Mouse (Mus musculus) liver, embryonic 11.5 days (tissue): ENCODE data around the gene Celf5. TPM values are rescaled to one million over a fixed set of nuclear protein-coding genes. Genes with fewer than 3 reads are reported as not detected.
A peak's percentile ranks its signal among the peaks of the same experiment; 100 is the strongest.

Experiments
- ATAC-seq: fragments of 200-750 bp; cut with Nextera tagmentation; replicated peaks from 2 replicates; pipeline ENCODE4 v1.8.0; 2017; ENCODE audit warnings: moderate number of reproducible peaks, mild to moderate bottlenecking, moderate TSS enrichment, moderate library complexity; ENCODE audit not compliant: low FRiP score
- DNase-seq: peaks from one replicate; pipeline ENCODE4 v3.0.0-alpha.2; 2017; ENCODE audit warnings: low spot score
- H3K27ac ChIP-seq: fragments of 300-500 bp; sonication (generic); 2 replicates; pipeline ENCODE4 v1.5.1; 2014; ENCODE audit warnings: mild to moderate bottlenecking, low read depth, low read length, control low read depth
- H3K27me3 ChIP-seq: fragments of 300-500 bp; sonication (generic); replicated peaks from 2 replicates; pipeline ENCODE4 v1.6.1; 2014; ENCODE audit warnings: low read length, mixed read lengths; ENCODE audit not compliant: control insufficient read depth, insufficient read depth
- H3K36me3 ChIP-seq: fragments of 300-500 bp; sonication (generic); 2 replicates; pipeline ENCODE4 v1.6.1; 2014; ENCODE audit warnings: mild to moderate bottlenecking, low read length, moderate library complexity, mixed read lengths; ENCODE audit not compliant: control insufficient read depth, insufficient read depth
- H3K4me1 ChIP-seq: fragments of 300-500 bp; sonication (generic); replicated peaks from 2 replicates; pipeline ENCODE4 v1.6.1; 2014; ENCODE audit warnings: low read length, mixed read lengths; ENCODE audit not compliant: control insufficient read depth, insufficient read depth
- H3K4me2 ChIP-seq: fragments of 300-500 bp; sonication (generic); 2 replicates; pipeline ENCODE4 v1.6.1; 2014; ENCODE audit warnings: mild to moderate bottlenecking, control low read depth, moderate library complexity
- H3K4me3 ChIP-seq: fragments of 300-500 bp; sonication (generic); 2 replicates; pipeline ENCODE4 v1.5.1; 2014; ENCODE audit warnings: low read depth, low read length, control low read depth
- H3K9ac ChIP-seq: fragments of 300-500 bp; sonication (generic); 2 replicates; pipeline ENCODE4 v1.6.1; 2014; ENCODE audit warnings: low read depth, low read length, control low read depth
- H3K9me3 ChIP-seq: fragments of 300-500 bp; sonication (generic); 2 replicates; pipeline ENCODE4 v1.6.1; 2016; ENCODE audit warnings: low read length, inconsistent platforms, mixed read lengths; ENCODE audit not compliant: control insufficient read depth
- WGBS: fragments of 180-500 bp; shearing (Covaris S2); extraction: QIAGEN DNeasy Blood & Tissue Kit; methylation state at CpG from one replicate; pipeline ENCODE4 v1.1.7; 2014; 5-methylcytosine and 5-hydroxymethylcytosine counted together
- polyA plus RNA-seq: library from polyadenylated mRNA; unstranded; fragments of >200 nt; fragmentation: Nextera tagmentation; extraction: Ambion mirVana; gene quantifications from 2 replicates; pipeline ENCODE4 v1.2.1, GENCODE M21; 2014

The Celf5 gene
- polyA plus RNA-seq, 1 experiment from 2014 or later: not detected

DNA sequence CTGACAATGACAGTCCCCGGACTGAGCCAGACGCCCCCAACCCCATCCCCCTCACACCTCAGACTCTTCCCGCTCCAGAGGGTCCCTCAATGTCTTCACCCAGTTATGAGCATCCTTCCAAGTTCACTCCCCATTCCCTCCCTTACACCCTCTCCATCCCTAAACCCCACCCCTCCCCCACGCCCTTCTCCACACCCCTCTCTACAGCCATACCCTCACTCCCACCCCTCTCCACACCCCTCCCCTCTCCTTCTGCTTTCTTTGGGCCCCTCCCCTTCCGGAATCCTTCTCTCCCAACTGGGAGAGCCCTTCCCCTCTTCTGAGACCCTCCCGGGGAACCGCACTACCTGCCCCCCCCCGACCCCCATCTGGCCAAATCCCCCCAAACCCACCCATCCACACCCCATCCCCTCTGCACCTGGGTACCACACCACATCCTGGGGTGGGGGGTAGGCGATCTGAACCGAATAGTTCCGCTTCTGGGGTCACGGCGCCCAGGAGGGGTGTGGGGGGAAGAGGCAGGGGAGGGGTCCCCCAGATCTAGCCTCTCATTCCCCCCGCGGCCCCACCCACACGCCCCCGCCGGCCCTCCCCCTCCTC lies 10.0 kb downstream of the Celf5 start:
- Histone ChIP-seq H3K27ac (no peak overlapping the region), H3K4me3 (no peak overlapping the region), H3K4me1 (no peaks in the 10 kb centered on the region), H3K9ac (no peak overlapping the region), H3K36me3 (no peaks in the 10 kb centered on the region), H3K4me2 (no peak overlapping the region), H3K9me3 (no peaks in the 10 kb centered on the region), H3K27me3 (peaks cover 83% of the 10 kb centered on the region)
- no peak for ATAC-seq
- WGBS: 10% methylated on average over 14 of the region's 18 CpGs
- DNase-seq: no peak

DNA sequence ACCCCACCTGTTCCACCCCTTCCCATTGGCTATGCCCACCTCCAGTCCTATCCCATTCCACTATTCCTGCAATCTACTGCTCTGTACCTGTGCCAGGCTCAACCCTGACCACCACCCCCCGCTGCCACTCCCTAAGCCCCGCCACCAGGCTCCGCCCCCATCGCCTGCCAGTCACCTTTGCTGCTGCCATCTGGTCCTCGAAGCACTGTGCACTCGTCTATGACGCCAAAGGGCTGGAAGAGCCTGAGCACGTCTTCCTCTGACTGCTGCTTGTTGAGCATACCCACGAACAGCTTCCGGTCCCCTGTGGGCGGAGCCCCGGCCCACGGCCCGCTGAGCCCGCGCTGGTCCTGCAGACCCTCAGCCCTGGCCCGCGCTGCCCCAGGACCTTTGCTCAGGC lies 12.1 kb downstream of the Celf5 start:
- ATAC-seq (no peak), DNase-seq (no peak)
- Histone ChIP-seq H3K4me1 (no peaks in the 10 kb centered on the region), H3K9ac (no peak overlapping the region), H3K27ac (no peak overlapping the region), H3K9me3 (no peaks in the 10 kb centered on the region), H3K4me3 (no peak overlapping the region), H3K27me3 (peaks cover 88% of the 10 kb centered on the region), H3K36me3 (no peaks in the 10 kb centered on the region), H3K4me2 (no peak overlapping the region)
- 35% methylated on average over 18 of the region's 18 CpGs for WGBS

DNA sequence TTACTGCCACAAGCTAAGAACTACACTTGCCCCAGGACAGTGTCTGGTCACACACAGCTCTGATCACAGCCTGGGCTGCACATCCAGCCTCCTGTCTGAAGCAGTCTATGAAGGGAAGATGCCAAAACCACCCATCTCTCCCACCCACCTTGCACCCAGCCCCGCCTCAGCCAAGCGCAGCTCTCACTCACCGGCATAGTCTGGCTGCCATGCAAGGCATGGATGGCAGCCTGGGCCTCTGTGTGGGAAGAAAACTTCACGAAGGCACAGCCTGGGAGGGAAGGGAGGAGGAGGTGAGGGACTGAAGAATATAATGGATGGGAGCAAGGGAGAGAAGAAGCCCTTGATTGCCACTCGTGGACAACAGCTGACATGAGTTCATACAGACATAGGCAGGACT lies 13.3 kb downstream of the Celf5 start:
- no peaks in the 10 kb centered on the region for H3K9me3 ChIP-seq

DNA sequence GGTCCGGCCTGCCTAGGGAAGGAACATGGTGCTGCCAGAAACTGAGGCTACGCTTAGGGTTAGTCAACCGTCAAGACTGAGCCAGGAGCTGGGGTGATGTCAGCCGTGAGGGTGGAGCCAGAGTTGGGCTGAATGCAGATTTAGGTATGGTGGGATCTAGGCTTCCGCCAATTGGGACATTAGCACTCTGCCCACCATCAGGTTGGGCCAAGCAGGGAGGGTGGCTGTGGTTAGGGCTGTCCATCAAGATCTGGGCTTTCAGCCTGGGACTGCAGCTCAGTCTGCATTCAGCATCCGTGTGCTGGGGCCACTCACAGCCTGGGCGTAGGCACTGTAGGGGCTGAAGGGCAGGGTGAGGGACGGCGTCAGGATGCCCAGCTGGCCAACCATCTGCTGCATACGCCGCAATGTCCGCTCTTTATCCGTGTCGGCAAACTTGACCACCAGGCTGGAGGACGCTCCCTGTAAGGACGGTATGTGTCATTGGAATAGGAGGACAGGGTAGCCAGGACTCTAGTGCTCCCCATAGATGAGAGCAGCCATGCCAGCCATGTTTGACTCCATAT lies 14.8 kb downstream of the Celf5 start:
- peaks cover 87% of the 10 kb centered on the region for H3K27me3 ChIP-seq
- 75% methylated on average over 16 of the region's 16 CpGs for WGBS

More for the DNA sequence above, 13.3 kb downstream of the Celf5 start:
- WGBS: 71% methylated on average over 5 of the region's 5 CpGs
- H3K9ac ChIP-seq: no peak overlapping the region
- peaks cover 87% of the 10 kb centered on the region for H3K27me3 ChIP-seq
- H3K4me1 ChIP-seq: peaks cover 7% of the 10 kb centered on the region
- H3K4me2 ChIP-seq: no peak overlapping the region
- no peak for ATAC-seq
- H3K4me3 ChIP-seq: no peak overlapping the region
- H3K36me3 ChIP-seq: no peaks in the 10 kb centered on the region
- no peak overlapping the region for H3K27ac ChIP-seq
- DNase-seq: no peak

DNA sequence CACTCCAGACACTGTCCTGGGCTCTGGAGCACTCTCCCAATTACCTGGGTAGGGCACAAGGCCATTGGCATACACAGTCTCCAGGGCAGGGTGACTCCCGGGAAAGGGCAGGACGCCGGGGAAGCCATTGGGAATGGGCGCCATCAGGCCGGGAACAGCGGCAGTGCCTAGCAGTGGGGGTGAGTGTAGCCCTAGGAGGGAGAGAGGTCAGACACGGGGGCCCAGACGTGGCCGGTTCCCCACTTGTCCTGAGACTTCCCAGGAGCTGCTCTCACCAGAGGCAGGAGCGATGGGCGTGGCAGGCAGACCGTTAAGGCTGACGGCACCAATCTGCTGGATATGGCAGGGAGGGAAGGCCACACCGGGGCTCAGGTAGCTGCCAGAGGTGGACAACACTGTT lies 15.6 kb downstream of the Celf5 start:
- Histone ChIP-seq H3K4me3 (no peak overlapping the region), H3K36me3 (no peaks in the 10 kb centered on the region), H3K27ac (no peak overlapping the region), H3K4me1 (peaks cover 14% of the 10 kb centered on the region), H3K4me2 (no peak overlapping the region), H3K9me3 (no peaks in the 10 kb centered on the region), H3K27me3 (peaks cover 87% of the 10 kb centered on the region), H3K9ac (no peak overlapping the region)
- no peak for DNase-seq
- no peak for ATAC-seq
- WGBS: 56% methylated on average over 14 of the region's 14 CpGs

More for the DNA sequence above, 14.8 kb downstream of the Celf5 start:
- no peak overlapping the region for H3K27ac ChIP-seq
- ATAC-seq: no peak
- no peaks in the 10 kb centered on the region for H3K36me3 ChIP-seq
- no peak overlapping the region for H3K9ac ChIP-seq
- no peak overlapping the region for H3K4me2 ChIP-seq
- peaks cover 11% of the 10 kb centered on the region for H3K4me1 ChIP-seq
- H3K9me3 ChIP-seq: no peaks in the 10 kb centered on the region
- no peak for DNase-seq
- H3K4me3 ChIP-seq: no peak overlapping the region

DNA sequence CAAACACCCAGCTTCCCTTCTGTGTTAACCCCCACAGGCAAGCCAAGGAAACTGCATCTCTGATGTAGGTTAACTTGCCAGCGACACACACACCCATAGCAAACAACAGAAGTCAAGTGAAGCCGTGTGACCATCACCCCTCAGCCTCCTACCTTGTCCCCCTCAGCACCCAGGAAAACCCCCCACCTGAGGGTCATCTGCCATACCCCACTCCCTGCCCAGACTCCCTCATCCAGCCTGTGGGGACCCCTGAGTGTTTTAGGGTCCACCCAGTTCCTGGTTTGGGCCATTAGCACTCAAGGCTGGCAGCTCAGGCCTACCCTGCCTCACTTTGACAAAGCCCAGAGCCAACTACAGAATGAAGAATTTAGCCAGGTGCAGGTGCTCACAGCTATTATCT lies 16.4 kb downstream of the Celf5 start:
- H3K36me3 ChIP-seq: no peaks in the 10 kb centered on the region
- no peak for ATAC-seq
- peaks cover 88% of the 10 kb centered on the region for H3K27me3 ChIP-seq
- no peak overlapping the region for H3K27ac ChIP-seq
- H3K4me2 ChIP-seq: no peak overlapping the region
- no peak overlapping the region for H3K9ac ChIP-seq
- no peaks in the 10 kb centered on the region for H3K9me3 ChIP-seq
- H3K4me1 ChIP-seq: peaks cover 14% of the 10 kb centered on the region
- no peak for DNase-seq
- 64% methylated on average over 2 of the region's 2 CpGs for WGBS
- no peak overlapping the region for H3K4me3 ChIP-seq

DNA sequence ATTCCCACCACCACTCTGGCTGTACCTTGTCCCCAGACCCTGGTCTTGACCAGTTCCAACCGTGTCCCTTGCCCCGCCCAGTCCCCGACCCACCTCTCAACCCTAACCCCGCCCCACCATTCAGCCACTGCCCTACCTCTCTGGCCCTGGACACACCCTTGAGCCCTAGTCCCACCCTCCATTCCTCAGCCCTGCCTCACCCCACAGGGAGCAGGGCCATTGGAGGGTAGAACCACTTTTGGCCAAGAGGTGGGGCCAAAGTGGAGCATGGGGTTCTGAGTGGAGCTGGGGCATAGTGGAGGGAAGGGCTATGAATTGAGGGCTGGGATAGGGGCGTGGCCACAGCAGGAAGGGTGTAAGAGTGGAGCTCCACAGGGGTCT lies 17.3 kb downstream of the Celf5 start:
- Histone ChIP-seq H3K4me1 (peaks cover 14% of the 10 kb centered on the region), H3K27ac (no peak overlapping the region), H3K4me2 (peak overlapping the region; percentile 72), H3K36me3 (no peaks in the 10 kb centered on the region), H3K9me3 (no peaks in the 10 kb centered on the region), H3K9ac (no peak overlapping the region), H3K27me3 (peaks cover 88% of the 10 kb centered on the region), H3K4me3 (no peak overlapping the region)
- WGBS: 2% methylated on average over 5 of the region's 5 CpGs
- ATAC-seq (peak; percentile 48), DNase-seq (no peak)

DNA sequence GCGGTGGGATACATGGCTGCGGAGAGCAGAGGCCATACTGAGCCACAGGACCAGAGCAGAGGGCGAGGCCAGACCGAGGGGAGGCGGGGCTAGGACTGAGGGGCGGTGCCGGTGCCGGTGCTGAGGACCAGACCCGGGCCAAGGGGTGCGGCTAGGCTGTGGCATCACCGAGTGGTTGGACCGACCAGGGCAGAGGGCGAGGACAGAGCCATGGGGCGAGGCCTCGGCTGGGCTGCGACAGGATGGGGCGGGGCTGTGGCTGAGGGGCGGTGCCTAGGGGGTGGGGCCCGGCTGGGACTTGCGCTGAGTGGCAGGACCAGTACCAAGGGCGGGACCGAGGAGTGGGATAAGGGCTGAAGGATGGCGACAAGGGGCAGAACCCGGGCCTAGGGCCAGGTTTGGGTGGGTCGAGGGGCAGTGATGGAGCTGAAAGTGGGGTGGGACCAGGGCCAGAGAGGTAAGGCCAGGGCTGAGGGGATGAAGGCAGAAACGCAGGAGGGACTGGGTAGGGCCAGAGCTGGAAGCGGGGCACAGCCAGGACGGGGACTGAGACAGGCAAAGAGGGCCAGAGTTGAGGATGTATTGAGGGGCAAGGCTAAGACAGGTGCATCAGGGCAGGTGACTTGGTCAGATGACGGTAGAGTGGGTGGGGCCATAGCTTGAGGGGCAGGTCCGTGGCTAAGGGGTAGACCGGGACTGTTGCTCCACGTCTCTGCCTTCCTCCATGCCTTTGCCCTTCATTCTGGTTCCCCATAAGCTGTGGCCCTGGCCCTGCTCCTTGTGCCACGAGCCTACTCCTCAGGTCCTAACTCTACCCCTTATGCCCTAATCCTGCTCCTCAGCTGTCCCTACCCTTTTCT lies 17.9 kb downstream of the Celf5 start:
- Histone ChIP-seq H3K4me3 (peak overlapping the region; percentile 37), H3K4me1 (peaks cover 14% of the 10 kb centered on the region), H3K4me2 (peak overlapping the region; percentile 72), H3K9ac (no peak overlapping the region), H3K27ac (no peak overlapping the region), H3K9me3 (no peaks in the 10 kb centered on the region), H3K36me3 (no peaks in the 10 kb centered on the region), H3K27me3 (peaks cover 88% of the 10 kb centered on the region)
- peak; percentile 85 for ATAC-seq
- WGBS: 2% methylated on average over 32 of the region's 33 CpGs
- peak; percentile 87 for DNase-seq
